Mouse (Mus musculus) embryonic facial prominence, embryonic 14.5 days (tissue): ENCODE results near the gene Aagab. TPM values are rescaled to one million over a fixed set of nuclear protein-coding genes. Genes with fewer than 3 reads are reported as not detected.

ENCODE experiments used
- ATAC-seq: fragments of 200-750 bp; cut with Nextera tagmentation; 2 replicates; pipeline ENCODE4 v1.8.0; 2017; ENCODE audit warnings: low read depth, moderate number of reproducible peaks, moderate TSS enrichment
- DNase-seq: peaks from one replicate; pipeline ENCODE4 v3.0.0-alpha.2; 2015; ENCODE audit warnings: low spot score
- H3K27ac ChIP-seq: fragments of 300-500 bp; sonication (generic); replicated peaks from 2 replicates; pipeline ENCODE4 v1.5.1; 2014; ENCODE audit warnings: low read depth, mild to moderate bottlenecking, low read length, moderate library complexity
- H3K27me3 ChIP-seq: fragments of 300-500 bp; sonication (generic); replicated peaks from 2 replicates; pipeline ENCODE4 v1.6.1; 2014; ENCODE audit warnings: low read length; ENCODE audit not compliant: control insufficient read depth, insufficient read depth
- H3K36me3 ChIP-seq: fragments of 300-500 bp; sonication (generic); 2 replicates; pipeline ENCODE4 v1.6.1; 2014; ENCODE audit warnings: low read length, mixed read lengths; ENCODE audit not compliant: control insufficient read depth, insufficient read depth
- H3K4me1 ChIP-seq: fragments of 300-500 bp; sonication (generic); 2 replicates; pipeline ENCODE4 v1.6.1; 2014; ENCODE audit warnings: antibody characterized with exemption, low read length; ENCODE audit not compliant: control insufficient read depth, insufficient read depth
- H3K4me2 ChIP-seq: fragments of 300-500 bp; sonication (generic); 2 replicates; pipeline ENCODE4 v1.6.1; 2014; ENCODE audit warnings: low read depth, mild to moderate bottlenecking, low read length, moderate library complexity, mixed read lengths
- H3K4me3 ChIP-seq: fragments of 300-500 bp; sonication (generic); 2 replicates; pipeline ENCODE4 v1.5.1; 2014; ENCODE audit warnings: low read depth, mild to moderate bottlenecking, low read length
- H3K9ac ChIP-seq: fragments of 300-500 bp; sonication (generic); 2 replicates; pipeline ENCODE4 v1.6.1; 2014; ENCODE audit warnings: low read depth, mild to moderate bottlenecking, low read length, moderate library complexity, mixed read lengths
- H3K9me3 ChIP-seq: fragments of 300-500 bp; sonication (generic); 2 replicates; pipeline ENCODE4 v1.6.1; 2016; ENCODE audit warnings: low read length; ENCODE audit not compliant: control insufficient read depth
- WGBS: fragments of 180-500 bp; shearing (Covaris S2); extraction: QIAGEN DNeasy Blood & Tissue Kit; methylation state at CpG from one replicate; pipeline ENCODE4 v1.1.7; 2014; 5-methylcytosine and 5-hydroxymethylcytosine counted together
- polyA plus RNA-seq: library from polyadenylated mRNA; unstranded; fragments of >200 nt; fragmentation: Nextera tagmentation; extraction: Ambion mirVana; gene quantifications from 2 replicates; pipeline ENCODE4 v1.2.1, GENCODE M21; 2014

Aagab gene
- polyA plus RNA-seq, 1 experiment from 2014 or later, result 26.2 TPM

GRCm38 (mm10) chr9:63590592-63590991 lies 11.9 kb upstream of the Aagab start:
- no peak overlapping the region for H3K4me2 ChIP-seq
- no peak overlapping the region for H3K4me3 ChIP-seq
- no peaks in the 10 kb centered on the region for H3K27me3 ChIP-seq
- no peaks in the 10 kb centered on the region for H3K36me3 ChIP-seq
- ATAC-seq (no peak), DNase-seq (no peak)
- H3K9me3 ChIP-seq, result peaks cover 19% of the 10 kb centered on the region
- H3K9ac ChIP-seq, result no peak overlapping the region
- H3K27ac ChIP-seq, result no peak overlapping the region
- WGBS, result 95% methylated on average over 4 of the region's 4 CpGs
- no peaks in the 10 kb centered on the region for H3K4me1 ChIP-seq

- Histone ChIP-seq H3K36me3 (no peaks in the 10 kb centered on the region), H3K4me2 (no peak overlapping the region), H3K9ac (no peak overlapping the region), H3K9me3 (0 out of 2 replicates have a peak, but pooled peaks cover 10% of the 10 kb centered on the region), H3K4me1 (no peaks in the 10 kb centered on the region), H3K4me3 (no peak overlapping the region), H3K27ac (no peak overlapping the region), H3K27me3 (no peaks in the 10 kb centered on the region)
- 90% methylated on average over 8 of the region's 8 CpGs for WGBS
- ATAC-seq (no peak), DNase-seq (no peak)
Measured at GRCm38 (mm10) chr9:63591661-63592256, 10.7 kb upstream of the Aagab start.

- DNase-seq (no peak), ATAC-seq (no peak)
- no peak overlapping the region for H3K4me3 ChIP-seq
- H3K9me3 ChIP-seq, result no peaks in the 10 kb centered on the region
- no peak overlapping the region for H3K27ac ChIP-seq
- H3K9ac ChIP-seq, result no peak overlapping the region
- H3K27me3 ChIP-seq, result no peaks in the 10 kb centered on the region
- H3K36me3 ChIP-seq, result no peaks in the 10 kb centered on the region
- H3K4me2 ChIP-seq, result no peak overlapping the region
- no peaks in the 10 kb centered on the region for H3K4me1 ChIP-seq
- WGBS, result 100% methylated on average over 1 of the region's 1 CpGs
Measured at GRCm38 (mm10) chr9:63595032-63595431, 7.4 kb upstream of the Aagab start.

DNA sequence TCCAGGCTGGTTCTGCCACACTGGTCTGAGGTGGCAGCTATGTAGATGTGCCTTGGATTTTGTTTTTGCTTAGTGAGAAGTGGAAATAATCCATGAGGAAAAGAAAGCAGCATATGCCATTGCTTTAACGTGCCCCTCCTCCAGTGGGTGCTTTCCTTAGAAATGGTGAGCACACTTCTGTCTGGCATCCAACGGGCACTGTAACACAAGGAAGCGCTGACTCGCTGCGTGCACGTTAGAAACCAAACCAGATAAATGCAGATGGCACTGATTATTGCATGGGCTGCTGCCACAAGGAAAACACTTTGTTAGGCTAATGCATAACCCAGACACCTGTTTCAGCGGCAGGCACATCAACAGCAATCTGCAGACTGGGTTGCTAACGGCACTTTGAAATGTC lies 6.8 kb upstream of the Aagab start:
- no peak for DNase-seq
- ATAC-seq, result no peak
- Histone ChIP-seq H3K9ac (no peak overlapping the region), H3K27ac (no peak overlapping the region), H3K4me1 (no peaks in the 10 kb centered on the region), H3K4me2 (no peak overlapping the region), H3K27me3 (no peaks in the 10 kb centered on the region), H3K9me3 (no peaks in the 10 kb centered on the region), H3K36me3 (no peaks in the 10 kb centered on the region), H3K4me3 (no peak overlapping the region)
- WGBS, result 78% methylated on average over 8 of the region's 8 CpGs

DNA sequence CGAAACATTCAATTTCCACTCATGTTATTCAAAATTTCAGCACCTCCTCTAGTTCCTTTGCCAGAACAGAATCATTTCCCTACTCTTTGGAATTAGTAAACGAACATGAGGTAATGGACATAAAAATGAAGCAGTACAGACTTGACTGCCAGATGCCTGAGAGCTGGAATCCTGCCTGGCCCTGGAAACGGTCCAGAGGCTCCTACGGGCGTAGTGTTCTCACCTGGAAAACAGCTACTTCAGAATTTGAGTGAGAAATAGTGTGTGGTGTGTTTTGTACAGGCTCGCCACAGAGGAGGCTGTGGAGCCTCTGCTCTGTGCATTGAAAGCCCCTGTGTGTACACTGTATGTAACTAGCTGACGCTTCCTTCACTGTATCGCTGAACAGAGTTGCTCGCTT lies 5.8 kb upstream of the Aagab start:
- WGBS, result 63% methylated on average over 9 of the region's 9 CpGs
- Histone ChIP-seq H3K9ac (no peak overlapping the region), H3K4me1 (no peaks in the 10 kb centered on the region), H3K4me2 (no peak overlapping the region), H3K27me3 (no peaks in the 10 kb centered on the region), H3K4me3 (no peak overlapping the region), H3K9me3 (no peaks in the 10 kb centered on the region), H3K27ac (no peak overlapping the region), H3K36me3 (no peaks in the 10 kb centered on the region)
- ATAC-seq (peak; percentile 63; the same call in 1 of the 2 replicates), DNase-seq (peak; percentile 77)

GRCm38 (mm10) chr9:63603849-63604248 lies 1.4 kb downstream of the Aagab start:
- ATAC-seq (no peak), DNase-seq (no peak)
- peak overlapping the region; percentile 94; the same call in 1 of the 2 replicates for H3K4me3 ChIP-seq
- no peak overlapping the region for H3K27ac ChIP-seq
- 56% methylated on average over 6 of the region's 6 CpGs for WGBS
- H3K4me2 ChIP-seq, result peak overlapping the region; percentile 61
- peaks cover 15% of the 10 kb centered on the region; the same call in 1 of the 2 replicates for H3K4me1 ChIP-seq
- no peaks in the 10 kb centered on the region for H3K36me3 ChIP-seq
- H3K9ac ChIP-seq, result no peak overlapping the region
- H3K27me3 ChIP-seq, result no peaks in the 10 kb centered on the region
- H3K9me3 ChIP-seq, result no peaks in the 10 kb centered on the region

DNA sequence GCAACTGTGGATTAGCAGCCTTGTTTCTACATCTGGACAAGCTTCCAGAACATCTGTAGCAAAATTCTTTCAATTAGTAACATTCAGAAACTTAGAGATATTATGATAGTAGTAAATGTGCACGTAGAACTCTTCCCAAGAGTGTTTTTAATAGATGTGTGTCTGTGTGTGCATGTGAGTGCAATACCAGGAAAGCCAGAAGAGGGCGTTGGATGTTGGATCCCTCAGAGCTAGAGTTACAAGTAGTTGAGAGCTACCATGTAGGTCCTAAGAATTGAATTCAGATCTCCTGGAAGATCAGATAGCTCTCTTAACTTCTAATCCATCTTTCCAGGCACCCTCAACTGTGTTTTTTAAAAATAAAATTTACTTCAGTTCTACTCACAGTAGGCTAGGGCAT lies 4.1 kb downstream of the Aagab start:
- 64% methylated on average over 2 of the region's 2 CpGs for WGBS
- H3K4me1 ChIP-seq, result peaks cover 38% of the 10 kb centered on the region
- no peaks in the 10 kb centered on the region for H3K27me3 ChIP-seq
- no peak overlapping the region for H3K27ac ChIP-seq
- no peak for DNase-seq
- no peak overlapping the region for H3K4me2 ChIP-seq
- ATAC-seq, result no peak
- no peaks in the 10 kb centered on the region for H3K36me3 ChIP-seq
- H3K9me3 ChIP-seq, result no peaks in the 10 kb centered on the region
- no peak overlapping the region for H3K4me3 ChIP-seq
- no peak overlapping the region for H3K9ac ChIP-seq

- ATAC-seq (no peak), DNase-seq (no peak)
- H3K4me3 ChIP-seq, result no peak overlapping the region
- peaks cover 50% of the 10 kb centered on the region for H3K4me1 ChIP-seq
- H3K36me3 ChIP-seq, result no peaks in the 10 kb centered on the region
- no peak overlapping the region for H3K27ac ChIP-seq
- H3K4me2 ChIP-seq, result no peak overlapping the region
- H3K27me3 ChIP-seq, result no peaks in the 10 kb centered on the region
- H3K9ac ChIP-seq, result no peak overlapping the region
- 70% methylated on average over 6 of the region's 6 CpGs for WGBS
- no peaks in the 10 kb centered on the region for H3K9me3 ChIP-seq
Measured at GRCm38 (mm10) chr9:63608006-63608405, 5.5 kb downstream of the Aagab start.

DNA sequence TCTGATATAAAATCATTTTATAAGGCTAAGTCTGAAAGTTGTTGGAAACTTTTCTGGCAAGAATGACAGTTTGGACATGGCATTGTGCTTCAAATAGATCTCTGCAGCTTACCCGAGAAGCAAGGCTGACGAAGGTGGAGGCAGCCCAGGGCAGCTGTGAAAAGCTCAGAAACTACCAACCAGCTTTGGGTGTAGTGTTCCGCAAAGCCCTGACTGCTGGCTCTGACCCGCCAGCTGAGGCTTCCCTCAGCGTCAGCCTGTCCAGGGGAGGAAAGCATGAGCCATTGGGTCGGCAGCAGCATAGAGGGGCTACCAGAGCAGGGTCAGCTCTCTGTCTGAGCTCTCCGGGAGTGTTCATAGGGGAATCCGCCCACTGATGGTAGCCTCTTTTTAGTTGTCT lies 6.8 kb downstream of the Aagab start:
- no peak for DNase-seq
- H3K9me3 ChIP-seq, result no peaks in the 10 kb centered on the region
- WGBS, result 62% methylated on average over 8 of the region's 8 CpGs
- H3K4me2 ChIP-seq, result no peak overlapping the region
- H3K9ac ChIP-seq, result no peak overlapping the region
- no peak overlapping the region for H3K27ac ChIP-seq
- peaks cover 53% of the 10 kb centered on the region for H3K4me1 ChIP-seq
- no peak overlapping the region for H3K4me3 ChIP-seq
- no peak for ATAC-seq
- H3K36me3 ChIP-seq, result no peaks in the 10 kb centered on the region
- H3K27me3 ChIP-seq, result no peaks in the 10 kb centered on the region
